Mouse (Mus musculus) olfactory bulb, adult 2 months (tissue): Measurements from ENCODE around the gene Ttc9b.

ENCODE experiments used
- CTCF ChIP-seq: fragments of 200-500 bp; IDR thresholded peaks from 2 replicates; pipeline ENCODE4 v1.5.1; 2012; ENCODE audit warnings: low read depth, mild to moderate bottlenecking, low read length, moderate library complexity; ENCODE audit not compliant: insufficient read depth
- POLR2A ChIP-seq: fragments of 200-500 bp; IDR thresholded peaks from 2 replicates; pipeline ENCODE4 v1.6.1; 2012; ENCODE audit warnings: mild to moderate bottlenecking, low read depth, low read length, moderate library complexity; ENCODE audit not compliant: insufficient read depth

GRCm38 (mm10) chr7:27646516-27646915, 7.2 kb upstream of the Ttc9b start:
- TF ChIP-seq POLR2A (no peak), CTCF (no peak)
